Mouse (Mus musculus): ENCODE results near the gene Cd151.
"Not testable (repeated sequence)": the region's sequence is repeated elsewhere in the genome, so short reads cannot be mapped to it uniquely, and the experiment has no call there.

Cd151 gene

DNA sequence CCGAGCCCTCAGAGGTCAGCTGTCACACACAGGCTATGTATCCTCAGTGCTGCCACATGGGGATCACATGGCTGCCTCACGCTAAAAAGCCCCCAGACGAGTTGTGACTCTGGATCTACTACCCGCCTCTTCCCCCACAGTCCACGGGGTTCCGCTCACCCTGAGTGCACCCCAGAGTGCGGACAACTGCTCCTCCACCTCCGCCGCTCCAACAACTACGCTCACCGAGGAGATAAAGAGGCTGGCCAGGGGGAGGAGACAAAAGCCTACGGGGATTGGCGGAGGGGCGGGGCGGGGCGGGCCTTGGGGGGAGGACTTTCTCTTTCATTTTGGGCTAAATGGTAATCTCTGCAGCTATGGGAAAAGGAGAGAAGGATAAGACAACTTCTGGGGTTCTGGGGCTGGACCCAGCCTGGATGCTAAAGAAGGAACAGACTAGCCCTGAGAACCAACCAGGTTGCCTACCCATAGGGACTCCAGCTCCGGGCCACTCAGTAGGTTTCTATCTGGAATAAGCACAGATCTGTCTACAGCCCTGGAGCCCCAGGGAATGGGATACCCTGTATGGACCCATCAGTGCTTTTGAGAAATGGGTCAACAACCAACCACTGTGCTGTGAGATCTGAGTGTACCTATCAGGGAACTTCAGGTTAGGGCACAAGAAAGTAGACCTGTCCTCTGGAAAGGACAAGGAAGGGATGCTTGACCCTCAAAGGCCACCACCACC lies 31.9 kb upstream of the Cd151 start:
- intact Hi-C loops (cut with DNase I) = no loop called here

DNA sequence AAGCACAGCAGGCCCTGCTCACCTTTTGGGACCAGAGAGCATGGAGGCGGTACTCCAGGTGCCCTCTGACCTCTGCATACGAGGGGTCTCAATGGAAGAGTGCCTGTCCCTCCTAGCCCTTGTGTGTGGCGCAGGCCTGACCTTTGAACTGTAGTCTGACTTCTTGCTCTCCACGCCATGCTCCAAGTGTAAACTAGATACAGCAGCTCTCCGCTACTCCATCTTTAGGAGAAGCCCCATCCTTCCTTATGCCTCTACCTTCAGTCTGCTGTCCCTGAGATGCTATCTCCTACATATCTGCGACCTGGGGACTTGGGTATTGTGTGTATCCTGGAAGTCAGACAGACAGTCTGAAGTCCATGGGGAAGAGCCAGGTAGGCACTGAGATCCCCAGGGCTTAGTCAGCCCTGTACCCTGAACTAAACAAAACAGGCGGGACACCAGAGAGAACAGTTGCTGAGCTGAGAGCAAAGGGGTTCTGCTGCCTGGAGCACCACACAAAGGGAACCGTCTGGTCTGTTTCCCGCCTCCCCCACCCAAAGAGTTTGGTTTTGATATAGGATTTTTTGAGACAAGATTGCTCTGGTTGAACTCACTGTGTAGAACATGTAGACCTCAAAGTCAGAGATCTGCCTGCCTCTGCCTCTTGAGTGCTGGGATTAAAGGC lies 31.2 kb upstream of the Cd151 start:
- intact Hi-C loops (cut with DNase I) = no loop called here

DNA sequence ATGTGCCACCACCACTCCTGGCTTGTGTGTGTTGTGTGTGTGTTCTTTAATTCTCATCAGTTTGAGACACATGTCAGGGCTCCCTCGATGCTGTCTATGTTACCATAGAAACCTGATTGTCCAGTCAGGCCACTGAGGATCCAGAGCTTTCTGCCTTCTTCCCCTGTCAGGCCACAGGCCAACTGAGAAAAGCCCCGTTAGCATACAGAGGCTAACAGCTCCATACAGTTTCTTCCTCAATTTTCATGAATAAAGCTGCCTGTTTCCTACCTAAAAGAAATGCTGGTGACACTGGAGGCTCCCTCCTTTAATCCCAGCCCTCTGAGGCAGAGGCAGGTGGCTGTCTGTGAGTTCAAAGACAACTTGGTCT lies 30.7 kb upstream of the Cd151 start:
- intact Hi-C loops (cut with DNase I) = no loop called here

DNA sequence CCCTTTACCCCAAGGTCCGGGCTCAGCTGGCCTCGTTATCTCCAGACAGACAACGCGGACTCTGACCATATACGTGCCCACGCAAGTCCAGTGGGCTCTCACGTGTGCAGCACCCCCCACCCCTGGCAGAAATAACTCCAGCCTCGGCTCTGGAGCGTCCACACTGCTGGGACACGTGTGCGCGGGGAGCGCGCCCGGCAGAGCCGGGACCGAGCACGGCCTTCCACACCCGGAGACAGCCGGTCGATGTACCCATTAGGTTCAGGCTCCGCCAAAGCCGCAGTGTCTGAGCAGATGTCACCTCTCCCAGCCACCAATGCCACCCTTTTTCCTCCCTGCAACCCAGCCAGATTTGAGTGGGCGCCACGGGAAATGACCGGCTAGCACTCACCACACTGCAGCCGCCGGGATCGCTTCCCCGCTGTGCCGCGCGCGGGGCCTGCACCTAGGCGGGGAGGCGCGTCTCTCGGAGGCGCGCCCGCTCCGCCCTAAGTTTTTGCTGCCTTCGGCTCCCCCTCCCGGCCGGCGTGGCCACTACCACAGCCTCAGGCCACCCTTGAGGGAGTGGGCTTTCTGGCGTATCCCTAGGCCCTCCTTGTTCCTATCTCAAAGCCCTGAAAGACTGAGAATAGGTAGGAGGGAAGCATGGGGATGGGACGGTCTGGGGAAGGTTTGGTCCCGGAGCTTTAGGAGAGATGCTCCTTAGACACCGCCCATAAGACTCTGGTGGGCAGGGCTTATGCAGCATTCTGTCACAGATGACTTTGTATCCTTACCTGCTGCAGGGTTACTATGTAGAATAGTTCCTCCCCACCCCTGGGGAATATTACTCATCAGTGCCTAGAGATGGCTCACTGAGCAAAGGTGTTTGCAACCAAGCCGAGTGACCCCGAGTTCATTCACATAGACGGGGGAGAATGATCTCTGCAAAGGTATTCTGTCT lies 29.7 kb upstream of the Cd151 start, which contains the start of gene Slc25a22:
Slc25a22 (minus strand) TSS at position 715 of the 943 bp plus-strand sequence.
- intact Hi-C loops (cut with DNase I) = loop anchor here (1.0 kb wide), 1 partner anchor 28 kb away; no protein-coding TSS in a partner anchor

DNA sequence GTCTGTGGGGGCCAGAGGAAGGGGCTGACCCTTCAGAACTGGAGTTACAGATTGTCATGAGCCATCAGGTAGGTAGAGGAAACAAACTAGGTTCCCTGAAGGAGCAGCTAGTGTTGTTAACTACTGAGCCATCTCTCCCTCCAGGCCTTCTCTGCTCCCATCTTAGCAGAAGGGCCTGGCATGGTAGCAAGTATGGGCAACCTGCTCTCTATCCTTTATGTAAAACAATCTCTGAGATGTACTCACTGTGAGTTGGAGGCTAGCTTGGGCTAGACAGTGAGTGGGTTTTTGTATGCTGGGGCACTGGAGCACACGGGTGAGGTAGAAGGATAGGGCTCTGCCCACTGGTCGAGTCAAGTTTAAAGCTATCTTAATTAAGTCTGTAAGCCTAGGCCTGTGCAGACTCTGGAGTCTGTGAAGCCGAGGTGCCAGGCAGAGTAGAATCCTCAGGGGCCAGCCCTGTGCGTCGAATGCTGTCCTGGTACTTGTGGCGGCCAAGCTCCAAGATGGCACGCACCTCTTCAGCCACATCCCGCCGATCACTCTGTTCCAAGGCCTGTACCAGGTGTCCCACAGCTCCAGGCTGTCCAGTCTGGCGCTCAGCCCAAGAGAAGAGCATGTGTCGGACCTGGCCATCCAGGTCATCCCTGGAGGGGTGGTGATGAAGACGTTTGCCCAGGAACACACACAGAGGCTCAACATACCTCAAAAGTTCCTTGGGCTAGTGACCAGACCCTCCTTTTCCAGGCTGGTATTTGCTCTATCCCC lies 28.8 kb upstream of the Cd151 start:
- intact Hi-C loops (cut with DNase I) = no loop called here

DNA sequence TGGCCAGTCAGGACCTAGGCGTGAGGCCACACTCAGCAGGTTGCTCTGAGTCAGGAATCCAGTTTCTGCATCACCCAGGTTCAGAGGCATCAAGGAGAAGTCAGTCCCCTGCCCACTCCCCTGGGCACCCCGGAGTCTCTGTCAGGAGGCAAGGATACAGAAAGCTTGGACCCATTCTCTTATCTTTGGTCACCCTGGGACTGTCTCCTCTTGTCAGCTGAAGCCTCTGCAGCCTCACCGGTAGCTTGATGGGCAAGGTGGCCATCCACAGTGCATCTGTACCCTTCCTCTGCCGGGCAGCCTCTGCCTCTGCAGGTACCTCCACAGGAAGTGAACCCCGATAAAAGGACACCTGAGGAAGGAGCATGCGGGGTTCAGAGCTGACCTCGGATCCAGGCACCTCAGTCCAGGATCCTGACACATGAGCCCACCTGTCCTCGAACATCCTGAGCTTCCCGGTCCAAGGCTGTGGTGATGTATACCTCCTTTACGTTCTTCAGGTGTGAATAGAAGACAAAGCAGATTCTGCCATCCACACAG lies 28.0 kb upstream of the Cd151 start:
- intact Hi-C loops (cut with DNase I) = no loop called here

DNA sequence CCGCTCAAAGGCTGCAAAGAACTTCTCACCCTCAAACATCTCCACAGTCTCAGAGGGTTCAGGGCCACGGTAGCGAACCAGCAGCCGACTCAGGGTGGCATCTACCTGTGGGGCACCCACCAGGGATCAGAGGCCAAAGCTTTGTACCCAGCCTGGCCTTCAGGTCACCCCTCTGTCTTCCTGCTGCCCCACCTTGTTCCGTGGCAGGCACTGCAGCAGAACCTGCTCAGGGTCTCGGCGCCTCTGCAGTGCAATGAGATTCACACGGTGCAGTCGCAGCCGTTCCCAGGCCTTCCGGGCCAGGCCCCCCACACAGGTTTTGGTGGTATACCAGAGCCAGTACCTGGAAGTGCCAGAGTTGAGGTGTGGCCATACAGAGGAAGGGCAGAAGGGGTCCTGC lies 27.4 kb upstream of the Cd151 start:
- intact Hi-C loops (cut with DNase I) = no loop called here

DNA sequence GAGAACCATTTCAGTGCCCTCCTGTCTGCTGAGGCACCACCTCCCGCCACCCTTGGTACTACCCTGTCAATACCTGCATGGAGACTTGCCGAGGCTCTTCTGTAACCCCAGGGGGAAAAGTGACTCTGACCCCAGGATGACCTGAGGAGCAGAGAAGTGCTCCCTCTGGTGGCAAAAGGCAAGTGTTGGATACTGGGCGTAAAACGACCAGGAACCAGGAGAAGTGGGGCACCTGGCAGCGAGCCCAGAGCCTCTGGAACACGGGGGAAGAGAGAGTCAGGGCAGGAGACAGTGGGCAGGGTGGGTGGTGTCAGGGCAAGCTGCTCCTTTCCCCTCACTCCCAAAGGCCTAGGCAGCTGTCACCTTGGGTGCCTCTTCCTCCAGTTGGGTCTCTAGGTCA lies 26.6 kb upstream of the Cd151 start:
- intact Hi-C loops (cut with DNase I) = no loop called here

DNA sequence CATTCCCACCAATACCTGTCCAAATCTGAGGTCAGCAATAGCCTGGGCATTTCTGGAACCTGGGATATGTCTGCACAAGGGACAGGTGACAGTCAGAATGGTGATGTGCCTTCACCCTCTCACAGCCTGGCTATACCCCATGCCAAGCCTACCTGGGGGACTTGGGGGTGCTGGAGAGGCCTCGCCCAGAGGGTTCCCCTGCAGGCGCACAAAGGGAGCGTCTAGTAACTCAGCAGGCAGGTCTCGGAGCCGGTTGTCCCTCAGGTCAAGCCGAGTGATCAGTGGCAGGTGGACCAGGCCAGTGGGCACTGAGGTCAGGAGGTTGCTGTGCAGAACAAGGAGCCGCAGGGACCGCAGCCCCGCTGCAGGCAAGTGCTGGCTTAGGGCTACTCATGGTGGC lies 25.7 kb upstream of the Cd151 start:
- intact Hi-C loops (cut with DNase I) = no loop called here

DNA sequence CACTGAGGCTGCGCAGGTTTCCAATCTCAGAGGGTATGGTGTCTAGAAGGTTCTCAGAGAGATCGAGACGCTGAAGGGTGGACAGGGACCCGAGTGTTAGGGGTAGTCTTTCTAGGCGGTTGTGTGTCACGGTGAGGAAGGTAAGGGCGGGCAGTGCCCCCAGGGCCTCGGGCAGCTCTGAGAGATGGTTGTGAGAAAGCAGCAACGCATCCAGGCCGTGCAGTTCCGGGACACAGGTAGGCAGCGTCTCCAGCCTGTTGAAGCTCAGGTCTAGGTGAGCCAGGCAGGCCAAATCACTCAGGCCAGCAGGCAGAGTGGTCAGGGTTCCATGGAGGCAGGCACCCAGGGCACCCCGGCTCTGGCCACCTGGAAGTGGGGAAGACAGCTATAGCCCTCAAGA lies 25.0 kb upstream of the Cd151 start:
- intact Hi-C loops (cut with DNase I) = no loop called here

DNA sequence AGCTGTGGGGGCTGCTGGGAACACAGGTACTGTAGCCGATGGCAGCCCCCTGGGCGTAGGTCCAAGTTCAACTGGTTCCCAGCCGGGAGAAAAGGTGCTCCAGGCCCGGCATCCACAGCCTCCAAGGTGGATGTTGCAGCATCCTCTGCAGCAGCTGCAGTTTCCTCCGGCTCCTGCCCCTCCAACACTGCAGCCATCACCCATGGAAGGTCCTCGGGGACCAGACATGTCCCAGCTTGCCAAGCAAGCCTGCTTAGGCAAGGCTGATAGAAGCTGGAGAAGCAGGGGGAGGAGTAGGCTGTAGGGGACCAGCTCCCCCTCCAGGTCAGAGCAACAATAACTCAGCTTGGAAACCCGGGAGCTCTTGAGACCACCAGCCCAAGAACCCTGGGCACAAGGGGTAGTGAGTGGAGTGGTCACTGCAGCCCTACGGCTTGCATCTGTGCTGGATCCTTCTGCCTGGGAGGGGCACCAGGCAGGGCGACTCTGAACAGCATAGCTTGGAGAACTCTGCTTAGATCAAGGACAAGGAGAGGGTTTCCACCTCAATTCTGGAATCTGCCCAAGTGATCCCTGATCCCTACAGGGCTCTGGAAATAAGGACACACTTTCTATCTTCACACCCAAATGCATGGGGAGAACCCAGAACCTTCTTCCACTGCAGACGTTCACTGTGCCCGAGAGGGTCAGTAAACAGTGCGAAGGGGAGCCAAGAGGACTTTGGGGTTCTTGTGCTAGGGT lies 23.9 kb upstream of the Cd151 start:
- intact Hi-C loops (cut with DNase I) = no loop called here

DNA sequence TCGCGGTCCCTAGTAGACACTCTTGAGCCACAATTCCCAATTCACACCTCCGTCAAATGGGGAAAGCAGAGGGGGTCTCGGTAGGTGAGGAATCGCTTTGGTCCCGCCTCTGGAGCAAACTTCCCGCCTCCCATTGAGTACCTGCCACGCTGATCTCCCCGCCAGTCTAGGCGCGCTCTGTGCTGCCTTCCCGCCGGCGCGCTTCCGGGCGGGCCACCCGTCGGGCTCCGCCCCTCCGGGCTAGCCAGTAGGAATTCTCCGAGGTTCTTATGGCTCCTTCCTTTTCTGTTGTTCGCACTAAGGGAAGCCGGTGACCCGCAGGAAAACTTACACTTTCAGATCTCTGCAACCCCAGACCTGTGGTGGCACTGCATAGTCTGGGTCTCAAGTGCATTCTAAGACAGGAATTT lies 23.4 kb upstream of the Cd151 start, which contains the start of gene Pidd1:
Pidd1 (minus strand) TSS at position 198 of the 410 bp plus-strand sequence.
- intact Hi-C loops (cut with DNase I) = no loop called here

DNA sequence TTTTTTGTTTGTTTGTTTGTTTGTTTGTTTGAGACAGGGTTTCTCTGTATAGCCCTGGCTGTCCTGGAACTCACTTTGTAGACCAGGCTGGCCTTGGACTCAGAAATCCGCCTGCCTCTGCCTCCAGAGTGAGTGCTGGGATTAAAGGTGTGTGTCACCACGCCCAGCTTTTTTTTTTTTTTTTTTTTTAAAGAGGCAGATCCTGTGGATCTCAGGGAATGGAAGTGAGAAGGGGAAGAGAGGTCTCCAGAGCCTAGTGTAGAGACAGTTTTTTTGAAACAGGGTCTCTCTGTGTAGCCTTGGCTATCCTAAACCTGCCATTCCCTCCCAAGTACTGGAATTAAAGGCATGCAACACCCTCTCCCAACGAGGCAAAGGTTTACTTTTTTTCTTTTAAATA lies 20.8 kb upstream of the Cd151 start:
- intact Hi-C loops (cut with DNase I) = not testable (repeated sequence)

DNA sequence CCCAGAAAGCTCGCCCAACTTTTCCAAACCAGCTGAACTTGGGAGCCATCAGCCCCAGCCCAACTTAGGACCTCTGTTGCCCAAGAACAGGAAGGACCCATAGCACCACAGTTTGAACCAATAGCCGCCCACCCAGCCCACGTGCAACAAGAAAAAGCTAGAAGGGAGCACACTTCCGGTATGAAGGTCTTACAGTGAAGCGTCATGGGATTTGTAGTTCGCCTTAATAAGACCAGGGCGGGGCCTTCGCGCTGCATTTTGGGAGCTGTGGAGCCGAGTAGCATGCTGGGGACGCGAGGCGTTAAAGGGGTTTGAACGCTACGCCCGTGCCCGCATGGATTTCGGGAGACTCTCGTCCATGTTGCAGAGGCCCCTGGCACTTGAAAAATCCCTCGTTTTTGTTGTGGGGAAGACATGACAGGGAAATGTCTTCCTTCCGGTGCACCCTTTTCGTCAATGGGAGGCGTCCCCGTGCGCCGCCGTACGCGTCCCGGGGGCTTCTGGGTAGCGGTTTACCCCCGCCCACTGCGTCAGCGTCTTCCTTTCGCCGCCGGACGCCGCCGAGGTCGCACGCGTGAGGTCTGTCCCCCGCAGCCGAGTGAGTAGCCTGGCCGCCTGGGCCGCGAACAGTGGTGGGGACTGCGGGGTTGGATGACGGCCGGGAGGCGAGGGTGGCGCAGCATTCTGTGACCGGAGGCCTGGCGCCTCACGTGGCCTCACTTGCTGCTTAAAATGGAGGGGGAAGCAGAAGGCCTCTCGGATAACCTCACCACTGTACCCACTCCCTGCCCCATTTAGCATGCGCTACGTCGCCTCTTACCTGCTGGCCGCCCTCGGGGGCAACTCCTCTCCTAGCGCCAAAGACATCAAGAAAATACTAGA lies 19.8 kb upstream of the Cd151 start, which contains the start of gene Rplp2:
Rplp2 (plus strand) TSS at position 261 of the 882 bp plus-strand sequence.
- intact Hi-C loops (cut with DNase I) = no loop called here

DNA sequence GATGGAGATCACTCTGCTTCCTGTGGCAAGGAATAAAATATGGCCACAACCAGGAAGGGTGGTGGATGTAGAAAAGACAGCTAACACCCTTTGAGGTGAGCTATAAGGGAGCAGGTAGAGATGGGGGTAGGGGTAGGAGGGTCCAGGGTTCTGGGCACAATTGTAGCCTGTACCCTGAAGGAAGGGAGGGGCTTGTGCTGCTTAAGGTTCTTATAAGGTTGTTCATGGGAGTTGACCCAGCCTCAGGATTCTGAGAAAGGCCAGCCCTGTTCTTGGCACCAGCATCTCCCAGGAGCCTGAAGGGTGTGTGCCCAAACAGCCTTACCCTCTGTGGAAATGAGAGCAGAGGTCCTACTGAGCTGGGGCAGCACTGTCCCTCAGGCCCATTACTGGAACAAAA lies 15.3 kb upstream of the Cd151 start:
- intact Hi-C loops (cut with DNase I) = no loop called here

DNA sequence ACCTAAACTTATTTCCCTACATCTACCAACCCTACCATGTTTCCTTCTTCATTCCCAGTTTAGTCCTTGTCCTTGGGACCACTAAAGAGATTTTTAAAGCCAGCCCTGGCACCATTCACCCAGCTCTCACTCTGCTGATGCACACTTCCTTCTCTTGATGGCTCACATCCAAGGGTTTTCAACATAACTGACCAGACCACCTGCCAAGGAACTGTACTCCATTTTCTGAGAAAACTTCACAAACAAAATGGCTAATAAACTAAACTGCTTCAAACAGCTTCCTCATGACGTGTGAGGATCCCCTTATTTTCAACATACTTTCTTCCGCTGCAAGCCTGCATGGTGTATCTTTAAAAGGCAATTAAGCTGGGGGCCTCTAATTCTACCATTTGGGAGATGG lies 13.6 kb upstream of the Cd151 start:
- intact Hi-C loops (cut with DNase I) = no loop called here

DNA sequence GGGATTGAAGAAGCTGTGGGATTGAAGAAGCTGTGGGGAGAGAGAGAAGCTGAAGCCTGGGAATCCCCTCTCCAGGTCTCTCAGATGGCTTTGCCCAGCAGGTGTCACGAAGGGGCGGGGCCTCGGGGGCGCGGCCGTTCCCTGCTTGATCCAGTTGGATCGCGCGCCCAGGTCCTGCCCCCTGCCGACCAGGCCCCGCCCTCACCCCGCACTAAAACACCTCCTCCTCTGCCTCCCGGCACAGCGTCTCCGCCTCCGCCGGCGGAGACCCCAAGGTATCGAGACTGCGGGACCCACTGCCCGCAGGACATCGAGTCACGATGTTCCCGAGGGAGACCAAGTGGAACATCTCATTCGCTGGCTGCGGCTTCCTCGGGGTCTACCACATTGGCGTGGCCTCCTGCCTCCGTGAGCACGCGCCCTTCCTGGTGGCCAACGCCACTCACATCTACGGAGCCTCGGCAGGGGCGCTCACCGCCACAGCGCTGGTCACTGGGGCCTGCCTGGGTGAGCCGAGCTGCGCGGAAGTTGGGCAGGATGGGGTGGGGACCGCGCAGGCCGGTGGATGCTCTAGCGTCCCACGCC lies 12.1 kb upstream of the Cd151 start, which contains the start of gene Pnpla2:
Pnpla2 (plus strand) TSS at position 232 of the 585 bp plus-strand sequence.
- intact Hi-C loops (cut with DNase I) = loop anchor here (5.0 kb wide), 1 partner anchor 43 kb away; the partner anchor contains the start of gene Gatd1

DNA sequence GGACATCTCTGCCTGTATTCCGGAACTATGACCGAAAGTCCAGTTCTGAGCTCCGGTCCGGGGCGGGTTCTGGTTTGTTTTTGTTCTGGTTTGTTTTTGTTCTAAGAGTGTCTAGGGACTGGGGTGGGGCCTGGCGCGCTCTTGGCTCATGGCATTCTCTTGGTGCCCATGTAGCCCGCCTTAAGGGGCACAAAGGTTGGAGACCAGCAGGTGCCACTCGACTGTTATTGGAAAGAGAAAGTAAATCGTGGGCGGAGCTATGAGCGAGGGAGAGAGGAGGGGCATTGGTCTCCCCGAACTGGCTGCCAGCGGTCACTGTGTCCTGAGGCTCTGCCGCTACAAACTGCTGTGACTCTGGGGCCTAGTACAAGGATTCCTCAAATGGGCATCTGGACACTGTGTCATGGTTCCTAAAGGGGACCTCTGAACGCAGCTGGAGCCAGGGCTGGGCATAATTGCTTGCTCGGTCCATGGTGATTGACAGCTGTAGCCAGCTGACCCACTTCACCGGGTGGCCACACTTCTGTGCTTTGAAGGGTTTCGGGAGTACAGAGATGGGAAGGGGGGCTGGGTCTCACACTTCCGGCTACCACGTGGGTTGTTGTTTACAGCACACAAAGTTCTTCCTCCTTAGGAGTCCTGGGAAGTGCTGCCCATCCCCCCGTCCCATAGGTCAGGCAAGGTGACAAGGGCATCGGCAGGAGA lies 11.4 kb upstream of the Cd151 start:
- intact Hi-C loops (cut with DNase I) = loop anchor here (5.0 kb wide), 1 partner anchor 43 kb away; the partner anchor contains the start of gene Gatd1
